Mouse (Mus musculus) MEL (cell line): Measurements from ENCODE around the gene Gm49358. TPM values are rescaled to one million over a fixed set of nuclear protein-coding genes. Genes with fewer than 3 reads are reported as not detected.

Experiments used
- DNase-seq: peaks from one replicate; pipeline ENCODE4 v3.0.0; 2011; ENCODE audit warnings: low read depth, low spot score
- H3K27ac ChIP-seq: 2 replicates; pipeline ENCODE4 v1.5.1; 2012; ENCODE audit warnings: low read depth, mild to moderate bottlenecking, control low read depth, low read length, moderate library complexity; ENCODE audit not compliant: control insufficient read depth
- H3K27me3 ChIP-seq, 2 experiments: fragments of 150-350 bp in 1 of 2; sonication (generic) in 1 of 2; 2 replicates each; pipeline ENCODE4 v1.6.1; 2012; ENCODE audit warnings: low read length in 2 of 2, mild to moderate bottlenecking in 2 of 2, improper control_type of control experiment in 1 of 2, moderate library complexity in 1 of 2; ENCODE audit not compliant: insufficient read depth in 2 of 2, control insufficient read depth in 1 of 2
- H3K36me3 ChIP-seq, 2 experiments: 2 replicates each; pipeline ENCODE4 v1.6.1; 2012 to 2014; ENCODE audit warnings: low read length in 2 of 2, improper control_type of control experiment in 1 of 2, inconsistent platforms in 1 of 2, mild to moderate bottlenecking in 1 of 2; ENCODE audit not compliant: insufficient read depth in 2 of 2, control insufficient read depth in 1 of 2
- H3K4me1 ChIP-seq, 2 experiments: fragments of 150-350 bp in 1 of 2; sonication (generic) in 1 of 2; 2 replicates each; pipeline ENCODE4 v1.6.1; 2012; ENCODE audit warnings: low read length in 2 of 2, improper control_type of control experiment in 1 of 2, mild to moderate bottlenecking in 1 of 2; ENCODE audit not compliant: insufficient read depth in 2 of 2, control insufficient read depth in 1 of 2
- H3K4me3 ChIP-seq, 2 experiments: fragments of 150-350 bp in 1 of 2; sonication (generic) in 1 of 2; 2 replicates each; pipeline ENCODE4 v1.5.1; 2012; ENCODE audit warnings: low read depth in 2 of 2, low read length in 2 of 2, mild to moderate bottlenecking in 2 of 2, moderate library complexity in 2 of 2, control low read depth in 1 of 2, improper control_type of control experiment in 1 of 2; ENCODE audit not compliant: control insufficient read depth in 1 of 2, insufficient read depth in 1 of 2
- H3K79me2 ChIP-seq: 2 replicates; pipeline ENCODE4 v1.6.1; 2012; ENCODE audit warnings: mild to moderate bottlenecking, low read length, moderate library complexity; ENCODE audit not compliant: control insufficient read depth, poor library complexity, insufficient read depth
- H3K9ac ChIP-seq: 2 replicates; pipeline ENCODE4 v1.6.1; 2012; ENCODE audit warnings: low read depth, mild to moderate bottlenecking, control low read depth, low read length, moderate library complexity; ENCODE audit not compliant: control insufficient read depth, poor library complexity, severe bottlenecking
- H3K9me3 ChIP-seq: fragments of 150-350 bp; sonication (generic); replicated peaks from 2 replicates; pipeline ENCODE4 v1.6.1; 2012; ENCODE audit warnings: mild to moderate bottlenecking, low read length, improper control_type of control experiment, moderate library complexity; ENCODE audit not compliant: insufficient read depth
- BHLHE40 ChIP-seq: IDR thresholded peaks from 2 replicates; pipeline ENCODE4 v1.6.1; 2012; ENCODE audit warnings: low read depth, mild to moderate bottlenecking, inconsistent platforms, low read length, improper control_type of control experiment, borderline replicate concordance
- CHD1 ChIP-seq: IDR thresholded peaks from 2 replicates; pipeline ENCODE4 v1.6.1; 2012; ENCODE audit warnings: low read depth, mild to moderate bottlenecking, inconsistent platforms, low read length, improper control_type of control experiment
- CTCF ChIP-seq, 3 experiments: IDR thresholded peaks in 2 of 3; conservative IDR thresholded peaks in 1 of 3; 2 replicates each; pipeline ENCODE4 v1.5.1; 2011 to 2012; ENCODE audit warnings: low read length in 3 of 3, low read depth in 2 of 3, mild to moderate bottlenecking in 2 of 3, improper control_type of control experiment in 1 of 3, inconsistent platforms in 1 of 3, mixed read lengths in 1 of 3, moderate library complexity in 1 of 3; ENCODE audit not compliant: control insufficient read depth in 1 of 3, insufficient read depth in 1 of 3, poor library complexity in 1 of 3, severe bottlenecking in 1 of 3
- GABPA ChIP-seq: IDR thresholded peaks from 2 replicates; pipeline ENCODE4 v1.6.1; 2012; ENCODE audit warnings: low read depth, mild to moderate bottlenecking, inconsistent platforms, low read length, improper control_type of control experiment, moderate library complexity
- GATA1 ChIP-seq: IDR thresholded peaks from 2 replicates; pipeline ENCODE4 v1.6.1; 2011; ENCODE audit warnings: low read depth, low read length, improper control_type of control experiment
- JUND ChIP-seq: IDR thresholded peaks from 2 replicates; pipeline ENCODE4 v1.6.1; 2011; ENCODE audit warnings: low read depth, mild to moderate bottlenecking, improper control_type of control experiment, low read length
- MAFK ChIP-seq: IDR thresholded peaks from 2 replicates; pipeline ENCODE4 v1.6.1; 2011; ENCODE audit warnings: low read depth, mild to moderate bottlenecking, low read length, improper control_type of control experiment, borderline replicate concordance
- MEF2A ChIP-seq: IDR thresholded peaks from 2 replicates; pipeline ENCODE4 v1.6.1; 2014; ENCODE audit warnings: low read depth, mild to moderate bottlenecking, inconsistent platforms, low read length, improper control_type of control experiment; ENCODE audit not compliant: poor library complexity, insufficient replicate concordance, severe bottlenecking; ENCODE audit errors: extremely low read depth
- MXI1 ChIP-seq: IDR thresholded peaks from 2 replicates; pipeline ENCODE4 v1.6.1; 2011; ENCODE audit warnings: mild to moderate bottlenecking, low read depth, low read length, improper control_type of control experiment
- MYB ChIP-seq: IDR thresholded peaks from 2 replicates; pipeline ENCODE4 v1.6.1; 2011; ENCODE audit warnings: mild to moderate bottlenecking, low read depth, low read length, improper control_type of control experiment
- MYC ChIP-seq: IDR thresholded peaks from 2 replicates; pipeline ENCODE4 v1.6.1; 2011; ENCODE audit warnings: low read depth, mild to moderate bottlenecking, low read length, improper control_type of control experiment, moderate library complexity
- NELFE ChIP-seq: IDR thresholded peaks from 2 replicates; pipeline ENCODE4 v1.6.1; 2011; ENCODE audit warnings: low read depth, low read length, improper control_type of control experiment
- NRF1 ChIP-seq: IDR thresholded peaks from 2 replicates; pipeline ENCODE4 v1.6.1; 2014; ENCODE audit warnings: low read depth, mild to moderate bottlenecking, inconsistent platforms, low read length, improper control_type of control experiment, moderate library complexity; ENCODE audit not compliant: poor library complexity, insufficient read depth, severe bottlenecking
- POLR2AphosphoS5 ChIP-seq: IDR thresholded peaks from 2 replicates; pipeline ENCODE4 v1.6.1; 2012; ENCODE audit warnings: low read depth, borderline replicate concordance, mild to moderate bottlenecking, inconsistent platforms, low read length, moderate library complexity, mixed read lengths
- RCOR1 ChIP-seq: IDR thresholded peaks from 2 replicates; pipeline ENCODE4 v1.6.1; 2012; ENCODE audit warnings: low read depth, mild to moderate bottlenecking, inconsistent platforms, low read length, improper control_type of control experiment
- USF1 ChIP-seq: IDR thresholded peaks from 2 replicates; pipeline ENCODE4 v1.6.1; 2014; ENCODE audit warnings: low read depth, mild to moderate bottlenecking, inconsistent platforms, low read length, improper control_type of control experiment, moderate library complexity
- ZMIZ1 ChIP-seq: IDR thresholded peaks from 2 replicates; pipeline ENCODE4 v1.6.1; 2012; ENCODE audit warnings: low read depth, mild to moderate bottlenecking, inconsistent platforms, low read length, improper control_type of control experiment, moderate library complexity
- polyA plus RNA-seq, 2 experiments: library from polyadenylated mRNA; stranded (reverse) in 1 of 2; unstranded in 1 of 2; fragments of >175 nt in 1 of 2; fragments of >200 nt in 1 of 2; gene quantifications; 2 replicates each; pipeline versions ENCODE4 v1.2.1 to v1.2.4; 2012; ENCODE audit warnings: low replicate concordance in 2 of 2, low read depth in 1 of 2; ENCODE audit not compliant: insufficient read length in 2 of 2, insufficient read depth in 1 of 2, missing spikeins in 1 of 2
- total RNA-seq: library from RNA; depleted of rRNA; stranded (reverse); fragments of 300-350 nt; gene quantifications from 2 replicates; pipeline ENCODE4 v1.2.3, GENCODE M21; 2012

Gm49358 gene
- total and polyA plus RNA-seq, 3 experiments: 1.3 TPM; not detected in 2

DNA sequence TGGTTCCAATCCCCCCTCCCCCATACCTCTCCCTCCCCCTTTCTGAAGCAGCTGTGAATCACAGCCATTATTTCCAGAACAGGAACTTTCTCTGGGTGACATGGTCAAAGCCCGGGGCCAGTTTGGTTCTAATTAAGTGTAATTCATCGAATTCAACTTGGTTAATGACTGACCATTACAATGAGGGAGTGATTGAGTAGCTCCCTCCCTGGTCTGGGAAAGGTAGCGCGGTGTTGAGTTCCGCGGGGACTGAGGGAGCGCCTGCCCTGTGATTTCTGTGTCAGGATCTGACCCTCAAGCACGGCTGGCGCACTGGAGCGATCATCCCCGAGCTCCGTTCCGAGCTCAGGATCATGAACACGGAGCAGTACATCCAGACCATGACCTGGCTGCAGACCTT, 61.1 kb downstream of the Gm49358 start (continued):
- TF ChIP-seq GABPA: no peak
- TF ChIP-seq BHLHE40: no peak
- TF ChIP-seq MXI1: no peak
- TF ChIP-seq ZMIZ1: no peak
- TF ChIP-seq, all 39 proteins: peak for 0

DNA sequence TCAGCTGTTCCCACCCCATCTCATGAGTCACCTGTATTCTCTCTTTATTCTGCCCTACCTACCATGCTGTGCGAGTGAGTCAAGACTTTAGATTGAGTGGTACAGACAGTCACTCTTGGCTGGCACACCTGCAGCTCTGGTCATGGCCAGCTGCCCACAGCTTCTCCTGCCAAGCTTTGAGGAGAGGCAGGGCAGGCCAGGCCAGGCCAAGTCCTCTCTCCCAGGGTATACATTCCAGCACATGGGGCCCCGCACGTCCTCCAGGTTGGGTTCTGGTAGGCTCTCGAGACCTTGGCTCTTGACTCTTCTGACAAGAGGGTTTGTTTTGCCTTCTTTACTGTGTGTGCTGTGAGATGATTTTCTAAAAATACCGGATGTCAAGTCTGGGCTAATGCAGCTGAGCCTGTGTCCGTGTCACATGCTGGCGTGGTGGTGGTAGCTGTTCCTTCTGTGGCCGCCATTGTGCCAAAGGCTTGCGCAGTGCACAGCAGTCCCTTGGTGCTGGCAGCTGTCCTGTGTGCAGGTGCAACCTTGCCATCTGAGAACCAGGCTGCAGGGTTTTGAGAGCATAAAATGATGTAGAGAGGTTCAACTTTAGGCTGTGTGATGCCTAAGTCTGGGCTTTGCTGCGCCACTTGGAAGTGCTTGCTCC, 62.2 kb downstream of the Gm49358 start:
- Histone ChIP-seq H3K27ac (no peak overlapping the region), H3K79me2 (no peaks in the 10 kb centered on the region), H3K4me1 (no peaks in the 10 kb centered on the region), H3K4me3 (no peak overlapping the region), H3K9me3 (no peaks in the 10 kb centered on the region), H3K9ac (no peak overlapping the region), H3K27me3 (no peaks in the 10 kb centered on the region), H3K36me3 (peaks cover 4 to 8% of the 10 kb centered on the region in 2 experiments; a peak in 2 of 4 replicates)
- TF ChIP-seq MYC (no peak), USF1 (no peak), NELFE (no peak), MYB (no peak), POLR2AphosphoS5 (no peak), ZMIZ1 (no peak), NRF1 (no peak), RCOR1 (no peak), CHD1 (no peak), MEF2A (no peak), GATA1 (no peak)
- DNase-seq: no peak

DNA sequence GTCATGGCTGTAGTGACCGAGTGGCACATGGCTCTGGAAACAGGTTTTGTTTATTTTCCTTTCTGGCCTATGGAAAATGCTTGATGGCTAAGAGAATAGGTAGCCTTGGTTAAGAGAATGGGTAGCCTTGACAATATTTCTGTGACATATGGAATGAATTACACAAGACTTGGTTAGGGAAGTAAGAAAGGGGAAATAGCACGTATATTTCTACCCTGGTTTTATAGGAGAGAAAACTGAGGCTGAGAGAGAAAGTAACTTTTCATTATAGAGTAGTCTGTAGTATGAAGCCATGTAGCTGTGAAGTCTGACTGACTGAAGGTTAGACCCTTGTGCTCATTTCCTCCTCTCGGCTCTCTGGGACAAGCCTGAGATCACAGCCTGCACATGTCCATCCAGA, 63.2 kb downstream of the Gm49358 start:
- Histone ChIP-seq H3K4me1 (no peaks in the 10 kb centered on the region), H3K4me3 (no peak overlapping the region), H3K79me2 (no peaks in the 10 kb centered on the region), H3K27me3 (no peaks in the 10 kb centered on the region), H3K9ac (no peak overlapping the region), H3K27ac (no peak overlapping the region), H3K36me3 (peaks cover 4 to 9% of the 10 kb centered on the region in 2 experiments; a peak in 2 of 4 replicates), H3K9me3 (no peaks in the 10 kb centered on the region)
- DNase-seq: no peak
- TF ChIP-seq POLR2AphosphoS5: no peak
- no peak for TF ChIP-seq NELFE
- no peak for TF ChIP-seq MAFK
- TF ChIP-seq CHD1: no peak
- TF ChIP-seq JUND: no peak
- TF ChIP-seq ZMIZ1: no peak
- no peak for TF ChIP-seq NRF1
- TF ChIP-seq CTCF (IDR thresholded peaks at IDR 0.05 in 2 of 3, conservative IDR thresholded peaks at IDR 0.05 in 1 of 3; ENCODE audit: control insufficient read depth in 1 of 3, insufficient read depth in 1 of 3, low read depth in 2 of 3, low read length in 3 of 3, poor library complexity in 1 of 3, severe bottlenecking in 1 of 3): no peak
